Mouse (Mus musculus): ENCODE data around the gene Capns1. TPM values are rescaled to one million over a fixed set of nuclear protein-coding genes. Genes with fewer than 3 reads are reported as not detected.

Capns1 gene
- polyA plus RNA-seq, 1 experiment from 2014 or later = 95.8 TPM

GRCm38 (mm10) chr7:30199498-30200139 is 1.0 kb upstream of the Capns1 start:
- H3K4me1 ChIP-seq (ENCODE audit: control insufficient read depth, insufficient read depth, low read length) = no peaks in the 10 kb centered on the region
- no peaks in the 10 kb centered on the region for H3K9me3 ChIP-seq (ENCODE audit: control insufficient read depth, low read depth, low read length)
- no peak overlapping the region for H3K27ac ChIP-seq (ENCODE audit: low read length)
- ATAC-seq (ENCODE audit: insufficient number of reproducible peaks, insufficient read depth, low FRiP score, low read depth) = no peak
- 70% methylated on average over 18 of the region's 18 CpGs for WGBS
- H3K27me3 ChIP-seq (ENCODE audit: control insufficient read depth, insufficient read depth, low read length) = no peaks in the 10 kb centered on the region
- H3K4me3 ChIP-seq (ENCODE audit: low read depth, low read length) = no peak overlapping the region
- H3K4me2 ChIP-seq (replicated peaks; ENCODE audit: low read depth, low read length) = no peak overlapping the region
- H3K9ac ChIP-seq (replicated peaks; ENCODE audit: low read depth, low read length) = no peak overlapping the region
- no peaks in the 10 kb centered on the region for H3K36me3 ChIP-seq (ENCODE audit: control insufficient read depth, insufficient read depth, low read length)

- no peak for ATAC-seq (ENCODE audit: insufficient number of reproducible peaks, insufficient read depth, low FRiP score, low read depth)
- Histone ChIP-seq H3K4me1 (ENCODE audit: control insufficient read depth, insufficient read depth, low read length) (peaks cover 9% of the 10 kb centered on the region), H3K4me3 (ENCODE audit: low read depth, low read length) (no peak overlapping the region), H3K27ac (ENCODE audit: low read length) (no peak overlapping the region), H3K27me3 (ENCODE audit: control insufficient read depth, insufficient read depth, low read length) (no peaks in the 10 kb centered on the region), H3K9me3 (ENCODE audit: control insufficient read depth, low read depth, low read length) (no peaks in the 10 kb centered on the region), H3K4me2 (replicated peaks; ENCODE audit: low read depth, low read length) (no peak overlapping the region), H3K9ac (replicated peaks; ENCODE audit: low read depth, low read length) (no peak overlapping the region), H3K36me3 (ENCODE audit: control insufficient read depth, insufficient read depth, low read length) (0 out of 2 replicates have a peak, but pooled peaks cover 1% of the 10 kb centered on the region)
- WGBS = 53% methylated on average over 5 of the region's 5 CpGs
These were observed 950 bp downstream of the Capns1 start for GRCm38 (mm10) chr7:30197592-30198129.

GRCm38 (mm10) chr7:30196171-30196570 is 2.4 kb downstream of the Capns1 start:
- no peaks in the 10 kb centered on the region for H3K9me3 ChIP-seq (ENCODE audit: control insufficient read depth, low read depth, low read length)
- H3K9ac ChIP-seq (replicated peaks; ENCODE audit: low read depth, low read length) = no peak overlapping the region
- no peak overlapping the region for H3K4me3 ChIP-seq (ENCODE audit: low read depth, low read length)
- ATAC-seq (ENCODE audit: insufficient number of reproducible peaks, insufficient read depth, low FRiP score, low read depth) = no peak
- no peak overlapping the region; the same call in 1 of the 2 replicates for H3K27ac ChIP-seq (ENCODE audit: low read length)
- H3K36me3 ChIP-seq (ENCODE audit: control insufficient read depth, insufficient read depth, low read length) = peaks cover 16% of the 10 kb centered on the region
- 46% methylated on average over 6 of the region's 6 CpGs for WGBS
- H3K27me3 ChIP-seq (ENCODE audit: control insufficient read depth, insufficient read depth, low read length) = no peaks in the 10 kb centered on the region
- H3K4me1 ChIP-seq (ENCODE audit: control insufficient read depth, insufficient read depth, low read length) = peaks cover 10% of the 10 kb centered on the region
- no peak overlapping the region for H3K4me2 ChIP-seq (replicated peaks; ENCODE audit: low read depth, low read length)

GRCm38 (mm10) chr7:30195461-30195860 is 3.1 kb downstream of the Capns1 start:
- Histone ChIP-seq H3K27me3 (ENCODE audit: control insufficient read depth, insufficient read depth, low read length) (no peaks in the 10 kb centered on the region), H3K9me3 (ENCODE audit: control insufficient read depth, low read depth, low read length) (no peaks in the 10 kb centered on the region), H3K4me1 (ENCODE audit: control insufficient read depth, insufficient read depth, low read length) (peaks cover 10% of the 10 kb centered on the region), H3K36me3 (ENCODE audit: control insufficient read depth, insufficient read depth, low read length) (peaks cover 18% of the 10 kb centered on the region), H3K4me2 (replicated peaks; ENCODE audit: low read depth, low read length) (peak overlapping the region; percentile 75), H3K9ac (replicated peaks; ENCODE audit: low read depth, low read length) (no peak overlapping the region), H3K27ac (ENCODE audit: low read length) (no peak overlapping the region), H3K4me3 (ENCODE audit: low read depth, low read length) (no peak overlapping the region)
- ATAC-seq (ENCODE audit: insufficient number of reproducible peaks, insufficient read depth, low FRiP score, low read depth) = no peak
- whole genome bisulfite sequencing = 55% methylated on average over 6 of the region's 6 CpGs

GRCm38 (mm10) chr7:30194884-30195283 is 3.7 kb downstream of the Capns1 start:
- WGBS = under 1% methylated on average over 28 of the region's 28 CpGs
- Histone ChIP-seq H3K9me3 (ENCODE audit: control insufficient read depth, low read depth, low read length) (no peaks in the 10 kb centered on the region), H3K4me3 (ENCODE audit: low read depth, low read length) (peak overlapping the region; percentile 58), H3K36me3 (ENCODE audit: control insufficient read depth, insufficient read depth, low read length) (peaks cover 24% of the 10 kb centered on the region), H3K27ac (ENCODE audit: low read length) (peak overlapping the region; percentile 93), H3K4me1 (ENCODE audit: control insufficient read depth, insufficient read depth, low read length) (peaks cover 10% of the 10 kb centered on the region), H3K27me3 (ENCODE audit: control insufficient read depth, insufficient read depth, low read length) (no peaks in the 10 kb centered on the region), H3K4me2 (replicated peaks; ENCODE audit: low read depth, low read length) (peak overlapping the region; percentile 75), H3K9ac (replicated peaks; ENCODE audit: low read depth, low read length) (peak overlapping the region; percentile 73)
- ATAC-seq (ENCODE audit: insufficient number of reproducible peaks, insufficient read depth, low FRiP score, low read depth) = peak; percentile 87

GRCm38 (mm10) chr7:30194101-30194831 is 4.3 kb downstream of the Capns1 start:
- under 1% methylated on average over 26 of the region's 26 CpGs for WGBS
- H3K9ac ChIP-seq (replicated peaks; ENCODE audit: low read depth, low read length) = peak overlapping the region; percentile 73
- H3K4me3 ChIP-seq (ENCODE audit: low read depth, low read length) = peak overlapping the region; percentile 58

GRCm38 (mm10) chr7:30193581-30194100 is 5.0 kb downstream of the Capns1 start:
- H3K36me3 ChIP-seq (ENCODE audit: control insufficient read depth, insufficient read depth, low read length) = peaks cover 32% of the 10 kb centered on the region
- H3K27ac ChIP-seq (ENCODE audit: low read length) = peak overlapping the region; percentile 93
- peak overlapping the region; percentile 75 for H3K4me2 ChIP-seq (replicated peaks; ENCODE audit: low read depth, low read length)
- WGBS = 2% methylated on average over 26 of the region's 26 CpGs
- H3K9me3 ChIP-seq (ENCODE audit: control insufficient read depth, low read depth, low read length) = no peaks in the 10 kb centered on the region
- peak; percentile 54 for ATAC-seq (ENCODE audit: insufficient number of reproducible peaks, insufficient read depth, low FRiP score, low read depth)
- peak overlapping the region; percentile 73 for H3K9ac ChIP-seq (replicated peaks; ENCODE audit: low read depth, low read length)
- H3K4me1 ChIP-seq (ENCODE audit: control insufficient read depth, insufficient read depth, low read length) = peaks cover 10% of the 10 kb centered on the region
- no peaks in the 10 kb centered on the region for H3K27me3 ChIP-seq (ENCODE audit: control insufficient read depth, insufficient read depth, low read length)
- H3K4me3 ChIP-seq (ENCODE audit: low read depth, low read length) = peak overlapping the region; percentile 58

More at GRCm38 (mm10) chr7:30194101-30194831, 4.3 kb downstream of the Capns1 start:
- Histone ChIP-seq H3K9me3 (ENCODE audit: control insufficient read depth, low read depth, low read length) (no peaks in the 10 kb centered on the region), H3K27me3 (ENCODE audit: control insufficient read depth, insufficient read depth, low read length) (no peaks in the 10 kb centered on the region), H3K4me1 (ENCODE audit: control insufficient read depth, insufficient read depth, low read length) (peaks cover 10% of the 10 kb centered on the region), H3K4me2 (replicated peaks; ENCODE audit: low read depth, low read length) (peak overlapping the region; percentile 75), H3K27ac (ENCODE audit: low read length) (peak overlapping the region; percentile 93), H3K36me3 (ENCODE audit: control insufficient read depth, insufficient read depth, low read length) (peaks cover 26% of the 10 kb centered on the region)
- ATAC-seq (ENCODE audit: insufficient number of reproducible peaks, insufficient read depth, low FRiP score, low read depth) = peak; percentile 19; the same call in 1 of the 2 replicates

- H3K9me3 ChIP-seq (ENCODE audit: control insufficient read depth, low read depth, low read length) = no peaks in the 10 kb centered on the region
- WGBS = 26% methylated on average over 9 of the region's 9 CpGs
- peak overlapping the region; percentile 73; the same call in 1 of the 2 replicates for H3K9ac ChIP-seq (replicated peaks; ENCODE audit: low read depth, low read length)
- H3K36me3 ChIP-seq (ENCODE audit: control insufficient read depth, insufficient read depth, low read length) = peaks cover 39% of the 10 kb centered on the region
- no peaks in the 10 kb centered on the region for H3K27me3 ChIP-seq (ENCODE audit: control insufficient read depth, insufficient read depth, low read length)
- peak; percentile 20; the same call in 1 of the 2 replicates for ATAC-seq (ENCODE audit: insufficient number of reproducible peaks, insufficient read depth, low FRiP score, low read depth)
- peaks cover 10% of the 10 kb centered on the region for H3K4me1 ChIP-seq (ENCODE audit: control insufficient read depth, insufficient read depth, low read length)
- peak overlapping the region; percentile 75 for H3K4me2 ChIP-seq (replicated peaks; ENCODE audit: low read depth, low read length)
- H3K27ac ChIP-seq (ENCODE audit: low read length) = peak overlapping the region; percentile 93; the same call in 1 of the 2 replicates
- peak overlapping the region; percentile 58 for H3K4me3 ChIP-seq (ENCODE audit: low read depth, low read length)
These were observed 5.6 kb downstream of the Capns1 start for GRCm38 (mm10) chr7:30193013-30193412.

All from stomach, embryonic 14.5 days (tissue).